Mouse (Mus musculus): ENCODE measurements around the gene Tenm1. TPM values are rescaled to one million over a fixed set of nuclear protein-coding genes. Genes with fewer than 3 reads are reported as not detected.

Gene Tenm1
- total RNA-seq, 1 experiment, result 1.6 TPM

DNA sequence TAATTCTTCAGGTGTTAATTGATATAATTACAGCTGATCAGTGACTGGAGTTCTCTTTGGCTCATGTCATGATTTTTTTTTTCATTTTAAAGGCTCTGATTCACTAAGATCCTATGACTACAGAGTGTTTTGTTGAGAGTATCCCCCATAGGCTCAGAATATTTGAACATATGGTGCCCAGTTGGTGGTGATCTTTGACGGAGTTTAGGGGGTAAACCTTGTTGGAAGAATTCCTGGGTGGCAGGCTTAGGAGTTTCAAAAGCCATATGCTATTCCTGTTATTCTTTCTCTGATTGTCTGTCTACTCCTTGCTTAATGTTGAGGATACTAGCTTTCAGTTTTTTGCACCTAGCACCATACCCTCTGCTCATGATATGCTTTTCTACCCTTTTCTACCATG is 109.6 kb downstream of the Tenm1 start:
- Histone ChIP-seq H3K9me3 (ENCODE audit: control insufficient read depth, insufficient read depth, low read depth, low read length) (no peaks in the 10 kb centered on the region), H3K4me1 (ENCODE audit: control insufficient read depth in 2 of 2, insufficient read depth in 2 of 2, low read length in 2 of 2, poor library complexity in 1 of 2) (no peaks in the 10 kb centered on the region), H3K4me3 (ENCODE audit: insufficient read depth in 1 of 2, low read depth in 1 of 2, low read length in 2 of 2, poor library complexity in 1 of 2, severe bottlenecking in 1 of 2) (no peak overlapping the region), H3K27ac (ENCODE audit: insufficient read depth, low read depth, low read length, poor library complexity, severe bottlenecking) (no peak overlapping the region), H3K36me3 (ENCODE audit: control insufficient read depth, insufficient read depth, low read length, poor library complexity, severe bottlenecking) (no peaks in the 10 kb centered on the region), H3K9ac (ENCODE audit: insufficient read depth, low read depth, low read length, poor library complexity, severe bottlenecking) (no peak overlapping the region)
- DNase-seq (ENCODE audit: low read depth, low spot score), result no peak
- in situ Hi-C loops (cut with MboI; ENCODE audit: low sequenced_read_pairs in 2 of 2, unreplicated experiment in 2 of 2), result no loop called here
- TF ChIP-seq MAFK (IDR thresholded peaks at IDR 0.05; ENCODE audit: insufficient read depth, low read depth, low read length) (no peak), HCFC1 (IDR thresholded peaks at IDR 0.05; ENCODE audit: borderline replicate concordance, insufficient read depth, low read length) (no peak), ZC3H11A (IDR thresholded peaks at IDR 0.05; ENCODE audit: borderline replicate concordance, low read depth, low read length) (no peak), ZNF384 (IDR thresholded peaks at IDR 0.05; ENCODE audit: low read depth, low read length) (no peak), CHD2 (IDR thresholded peaks at IDR 0.05; ENCODE audit: low read depth, low read length) (no peak)

DNA sequence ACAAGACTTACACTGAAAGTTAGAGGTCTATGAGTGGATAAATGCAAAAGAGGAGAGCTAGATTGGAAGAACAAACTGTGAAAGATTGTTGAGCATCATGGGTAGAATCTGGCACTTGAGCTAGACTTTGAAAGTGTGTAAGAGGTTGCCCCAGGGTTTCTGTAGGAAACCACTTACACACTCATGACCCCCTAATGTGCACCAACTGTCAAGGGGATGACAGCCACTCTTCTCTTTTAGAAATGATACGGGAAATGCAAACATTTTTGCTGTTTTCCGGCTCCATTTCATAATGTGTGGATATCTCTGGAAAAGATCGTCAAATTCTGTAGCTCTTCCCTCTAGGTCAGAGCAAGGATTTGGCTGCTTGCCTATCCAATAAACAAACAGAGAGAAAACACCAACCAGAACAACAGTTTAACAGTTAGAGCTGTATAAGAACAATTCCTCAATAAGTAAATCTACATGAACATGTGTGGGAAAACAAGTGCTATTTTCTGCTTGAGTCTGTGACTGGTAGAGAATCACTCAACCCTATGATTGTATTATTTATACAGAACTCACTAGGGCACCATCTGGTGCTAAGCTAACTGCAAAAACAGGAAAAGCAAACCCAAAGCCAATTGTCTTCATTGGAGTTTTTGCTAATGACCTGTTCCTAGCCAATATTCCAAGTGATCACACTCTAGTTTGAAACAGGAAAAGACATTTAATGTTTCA is 111.0 kb downstream of the Tenm1 start:
- no peak overlapping the region for H3K27ac ChIP-seq (ENCODE audit: insufficient read depth, low read depth, low read length, poor library complexity, severe bottlenecking)
- H3K9me3 ChIP-seq (ENCODE audit: control insufficient read depth, insufficient read depth, low read depth, low read length), result no peaks in the 10 kb centered on the region
- H3K36me3 ChIP-seq (ENCODE audit: control insufficient read depth, insufficient read depth, low read length, poor library complexity, severe bottlenecking), result no peaks in the 10 kb centered on the region
- no peak overlapping the region for H3K9ac ChIP-seq (ENCODE audit: insufficient read depth, low read depth, low read length, poor library complexity, severe bottlenecking)
- H3K4me1 ChIP-seq (ENCODE audit: control insufficient read depth in 2 of 2, insufficient read depth in 2 of 2, low read length in 2 of 2, poor library complexity in 1 of 2), result no peaks in the 10 kb centered on the region
- H3K4me3 ChIP-seq (ENCODE audit: insufficient read depth in 1 of 2, low read depth in 1 of 2, low read length in 2 of 2, poor library complexity in 1 of 2, severe bottlenecking in 1 of 2), result no peak overlapping the region
- TF ChIP-seq ZC3H11A (IDR thresholded peaks at IDR 0.05; ENCODE audit: borderline replicate concordance, low read depth, low read length), result no peak
- no peak for TF ChIP-seq CHD2 (IDR thresholded peaks at IDR 0.05; ENCODE audit: low read depth, low read length)
- no peak for TF ChIP-seq HCFC1 (IDR thresholded peaks at IDR 0.05; ENCODE audit: borderline replicate concordance, insufficient read depth, low read length)
- TF ChIP-seq ZNF384 (IDR thresholded peaks at IDR 0.05; ENCODE audit: low read depth, low read length), result no peak
- TF ChIP-seq MAFK (IDR thresholded peaks at IDR 0.05; ENCODE audit: insufficient read depth, low read depth, low read length), result no peak
- DNase-seq (ENCODE audit: low read depth, low spot score), result no peak
- in situ Hi-C loops (cut with MboI; ENCODE audit: low sequenced_read_pairs in 2 of 2, unreplicated experiment in 2 of 2), result no loop called here

DNA sequence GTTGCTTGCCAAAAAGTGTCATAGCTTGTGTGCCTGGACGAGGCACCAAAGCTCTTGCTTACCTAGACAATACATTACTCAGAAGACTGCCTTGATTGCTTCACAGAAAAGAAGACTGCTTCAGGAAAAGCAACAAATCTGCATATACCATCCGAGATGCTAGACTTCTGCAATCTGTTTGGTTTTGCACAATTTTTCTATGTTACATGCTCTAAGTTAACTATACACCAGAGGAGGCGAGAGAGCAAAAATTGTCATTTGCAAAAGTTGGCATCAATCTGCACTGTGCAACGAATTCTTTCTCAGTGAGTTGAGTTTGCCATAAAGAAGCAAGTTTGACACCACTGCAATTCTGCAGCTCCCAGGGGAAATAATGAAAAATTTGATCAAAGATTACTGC is 193.1 kb downstream of the Tenm1 start:
- in situ Hi-C loops (cut with MboI; ENCODE audit: low sequenced_read_pairs in 2 of 2, unreplicated experiment in 2 of 2), result no loop called here
- Histone ChIP-seq H3K36me3 (ENCODE audit: control insufficient read depth, insufficient read depth, low read length, poor library complexity, severe bottlenecking) (no peaks in the 10 kb centered on the region), H3K4me3 (ENCODE audit: insufficient read depth in 1 of 2, low read depth in 1 of 2, low read length in 2 of 2, poor library complexity in 1 of 2, severe bottlenecking in 1 of 2) (no peak overlapping the region), H3K4me1 (ENCODE audit: control insufficient read depth in 2 of 2, insufficient read depth in 2 of 2, low read length in 2 of 2, poor library complexity in 1 of 2) (no peaks in the 10 kb centered on the region), H3K9me3 (ENCODE audit: control insufficient read depth, insufficient read depth, low read depth, low read length) (no peaks in the 10 kb centered on the region), H3K27ac (ENCODE audit: insufficient read depth, low read depth, low read length, poor library complexity, severe bottlenecking) (no peak overlapping the region), H3K9ac (ENCODE audit: insufficient read depth, low read depth, low read length, poor library complexity, severe bottlenecking) (no peak overlapping the region)
- no peak for TF ChIP-seq MAFK (IDR thresholded peaks at IDR 0.05; ENCODE audit: insufficient read depth, low read depth, low read length)
- no peak for TF ChIP-seq ZNF384 (IDR thresholded peaks at IDR 0.05; ENCODE audit: low read depth, low read length)
- TF ChIP-seq HCFC1 (IDR thresholded peaks at IDR 0.05; ENCODE audit: borderline replicate concordance, insufficient read depth, low read length), result no peak
- no peak for TF ChIP-seq CHD2 (IDR thresholded peaks at IDR 0.05; ENCODE audit: low read depth, low read length)
- no peak for TF ChIP-seq ZC3H11A (IDR thresholded peaks at IDR 0.05; ENCODE audit: borderline replicate concordance, low read depth, low read length)
- DNase-seq (ENCODE audit: low read depth, low spot score), result no peak

DNA sequence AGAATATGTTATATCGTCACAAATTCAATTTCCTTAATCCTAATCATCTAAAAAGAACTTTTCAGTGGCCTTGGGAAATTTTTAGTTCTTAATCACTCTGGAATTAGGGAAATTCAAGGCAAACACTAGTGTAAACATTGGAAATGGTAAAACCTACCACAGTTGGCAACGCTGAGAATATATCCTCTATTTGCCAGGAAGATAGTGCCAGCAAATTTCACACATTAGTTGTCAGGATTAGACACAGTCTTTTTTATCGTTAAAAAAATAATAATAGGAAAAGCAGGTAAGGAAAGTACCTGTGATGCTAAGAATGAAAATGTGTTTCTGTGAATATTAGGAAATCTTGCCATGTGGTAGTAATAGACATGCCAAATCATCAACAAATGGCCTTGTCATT is 223.9 kb downstream of the Tenm1 start:
- H3K9ac ChIP-seq (ENCODE audit: insufficient read depth, low read depth, low read length, poor library complexity, severe bottlenecking), result no peak overlapping the region
- no peaks in the 10 kb centered on the region for H3K4me1 ChIP-seq (ENCODE audit: control insufficient read depth in 2 of 2, insufficient read depth in 2 of 2, low read length in 2 of 2, poor library complexity in 1 of 2)
- no peak overlapping the region for H3K4me3 ChIP-seq (ENCODE audit: insufficient read depth in 1 of 2, low read depth in 1 of 2, low read length in 2 of 2, poor library complexity in 1 of 2, severe bottlenecking in 1 of 2)
- in situ Hi-C loops (cut with MboI; ENCODE audit: low sequenced_read_pairs in 2 of 2, unreplicated experiment in 2 of 2), result no loop called here
- H3K36me3 ChIP-seq (ENCODE audit: control insufficient read depth, insufficient read depth, low read length, poor library complexity, severe bottlenecking), result no peaks in the 10 kb centered on the region
- no peak for DNase-seq (ENCODE audit: low read depth, low spot score)
- no peak for TF ChIP-seq MAFK (IDR thresholded peaks at IDR 0.05; ENCODE audit: insufficient read depth, low read depth, low read length)
- TF ChIP-seq CHD2 (IDR thresholded peaks at IDR 0.05; ENCODE audit: low read depth, low read length), result no peak
- TF ChIP-seq ZC3H11A (IDR thresholded peaks at IDR 0.05; ENCODE audit: borderline replicate concordance, low read depth, low read length), result no peak
- TF ChIP-seq ZNF384 (IDR thresholded peaks at IDR 0.05; ENCODE audit: low read depth, low read length), result no peak
- no peak for TF ChIP-seq HCFC1 (IDR thresholded peaks at IDR 0.05; ENCODE audit: borderline replicate concordance, insufficient read depth, low read length)
- no peaks in the 10 kb centered on the region for H3K9me3 ChIP-seq (ENCODE audit: control insufficient read depth, insufficient read depth, low read depth, low read length)
- no peak overlapping the region for H3K27ac ChIP-seq (ENCODE audit: insufficient read depth, low read depth, low read length, poor library complexity, severe bottlenecking)
